Mouse (Mus musculus) spleen, adult 2 months (tissue): ENCODE measurements around the gene Clnk.

Experiments used
- CTCF ChIP-seq: fragments of 200-500 bp; IDR thresholded peaks from 2 replicates; pipeline ENCODE4 v1.5.1; 2011; ENCODE audit warnings: mild to moderate bottlenecking, inconsistent platforms; ENCODE audit not compliant: insufficient read depth, insufficient read length, insufficient replicate concordance; ENCODE audit errors: extremely low read depth
- POLR2A ChIP-seq: fragments of 200-500 bp; IDR thresholded peaks from 2 replicates; pipeline ENCODE4 v1.6.1; 2011; ENCODE audit warnings: low read depth, low read length, inconsistent platforms

GRCm38 (mm10) chr5:38875403-38875802 lies 1.2 kb downstream of the Clnk start:
- TF ChIP-seq CTCF: no peak
- TF ChIP-seq POLR2A: no peak
